Mouse (Mus musculus): Measurements from ENCODE around the gene Slc4a4.
"Not testable (repeated sequence)": the region's sequence is repeated elsewhere in the genome, so short reads cannot be mapped to it uniquely, and the experiment has no call there.

Slc4a4 gene

GRCm38 (mm10) chr5:88960342-88961105 is 73.9 kb downstream of the Slc4a4 start:
- no peak for DNase-seq (ENCODE audit: low read depth, low spot score)

DNA sequence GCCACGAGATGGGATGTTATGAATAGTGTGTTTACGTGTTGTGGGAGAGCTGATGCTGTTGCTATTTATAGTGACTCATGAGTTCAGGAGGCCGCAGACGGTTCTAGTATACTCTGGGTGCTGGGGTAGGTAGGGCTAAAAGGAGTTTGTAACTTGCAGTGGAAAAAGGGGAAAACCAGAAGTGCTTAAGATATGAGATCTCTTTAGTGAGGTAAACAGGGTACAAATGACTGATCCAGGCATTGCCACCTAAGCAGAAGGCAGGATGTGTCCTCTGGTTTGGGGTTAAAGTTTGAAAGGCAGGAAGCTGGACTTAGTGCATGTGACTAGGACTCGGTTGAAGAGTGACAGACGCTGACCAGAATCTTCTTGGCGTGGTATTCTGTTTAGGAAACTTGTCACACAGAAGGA is 74.7 kb downstream of the Slc4a4 start:
- no peak for DNase-seq (ENCODE audit: low read depth, low spot score)

GRCm38 (mm10) chr5:88964685-88965290 is 78.2 kb downstream of the Slc4a4 start:
- DNase-seq (ENCODE audit: low read depth, low spot score): no peak

GRCm38 (mm10) chr5:88966507-88966906 is 79.9 kb downstream of the Slc4a4 start:
- no peak for DNase-seq (ENCODE audit: low read depth, low spot score)

DNA sequence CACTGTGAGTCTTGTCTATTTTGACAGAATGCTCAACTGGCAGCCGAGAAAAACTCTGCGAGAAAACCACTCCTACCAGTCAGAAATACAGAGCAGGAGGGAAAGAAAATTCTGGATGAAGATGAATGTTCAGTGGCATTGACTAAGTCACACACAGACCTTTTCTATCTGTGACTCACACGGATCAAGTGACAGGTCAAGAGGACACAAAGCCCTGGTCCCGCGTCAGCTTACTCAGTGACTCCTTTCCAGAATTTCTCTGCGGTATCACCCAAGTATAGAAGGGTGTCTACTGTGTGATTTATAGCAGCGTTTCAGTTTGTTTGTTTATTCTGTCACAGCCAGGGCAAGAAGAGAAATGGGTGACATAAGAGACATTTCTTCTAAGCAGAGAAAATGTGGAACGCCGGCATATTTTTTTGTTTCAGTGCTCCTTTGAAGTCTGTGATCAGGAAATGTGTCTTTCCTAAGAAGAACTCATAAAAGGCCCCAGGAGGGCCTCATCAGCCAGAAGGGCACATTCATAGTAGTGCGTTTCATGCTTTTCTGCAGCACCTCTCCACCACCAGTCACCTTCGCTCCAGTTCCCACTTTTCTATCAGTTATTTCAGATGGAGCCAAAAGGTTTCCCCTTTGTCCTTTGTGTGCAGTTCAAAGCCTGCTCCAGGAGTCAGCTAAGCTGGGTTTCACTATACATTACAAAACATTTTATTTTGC is 82.5 kb downstream of the Slc4a4 start:
- DNase-seq (ENCODE audit: low read depth, low spot score): no peak

DNA sequence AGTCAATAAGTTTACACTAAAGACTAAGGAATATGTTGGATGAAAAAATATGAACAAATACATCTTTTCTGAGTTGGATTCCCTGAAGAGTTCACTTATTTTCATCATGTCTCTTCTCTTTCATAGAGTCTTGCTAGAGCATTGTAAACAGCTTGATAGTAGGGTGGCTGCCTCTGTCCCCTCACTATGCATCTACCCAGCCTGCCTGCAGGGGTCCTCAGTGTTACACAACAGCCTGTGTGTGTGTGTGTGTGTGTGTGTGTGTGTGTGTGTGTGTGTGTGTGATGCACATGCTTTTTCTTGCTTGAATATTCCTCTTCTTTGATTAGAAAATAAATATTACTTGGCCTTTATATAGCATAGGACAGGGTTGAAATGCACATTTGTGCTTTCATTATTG is 84.9 kb downstream of the Slc4a4 start:
- DNase-seq (ENCODE audit: low read depth, low spot score): no peak

GRCm38 (mm10) chr5:88972277-88972676 is 85.7 kb downstream of the Slc4a4 start:
- no peak for DNase-seq (ENCODE audit: low read depth, low spot score)

GRCm38 (mm10) chr5:88973130-88973529 is 86.5 kb downstream of the Slc4a4 start:
- DNase-seq (ENCODE audit: low read depth, low spot score): no peak

DNA sequence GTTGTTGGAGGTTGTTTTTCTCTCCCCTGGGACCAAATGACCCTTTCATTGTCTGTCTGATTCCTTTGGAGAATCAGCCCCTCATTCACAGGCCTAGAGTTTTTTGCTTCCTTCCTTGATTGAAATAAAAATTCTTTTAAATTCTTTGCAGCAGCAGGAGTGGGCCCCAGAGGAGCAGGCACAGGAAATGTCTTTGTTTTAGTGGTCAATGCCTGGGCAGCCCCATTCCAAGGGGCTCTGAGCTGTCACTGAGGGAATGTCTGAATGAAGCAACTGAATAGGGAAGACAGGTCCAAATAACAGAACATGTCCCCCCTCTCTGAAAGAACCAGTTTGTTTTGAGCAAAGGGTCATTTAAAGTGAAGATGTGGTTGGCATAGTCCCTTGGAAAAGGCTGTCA is 89.1 kb downstream of the Slc4a4 start:
- no peak for DNase-seq (ENCODE audit: low read depth, low spot score)

DNA sequence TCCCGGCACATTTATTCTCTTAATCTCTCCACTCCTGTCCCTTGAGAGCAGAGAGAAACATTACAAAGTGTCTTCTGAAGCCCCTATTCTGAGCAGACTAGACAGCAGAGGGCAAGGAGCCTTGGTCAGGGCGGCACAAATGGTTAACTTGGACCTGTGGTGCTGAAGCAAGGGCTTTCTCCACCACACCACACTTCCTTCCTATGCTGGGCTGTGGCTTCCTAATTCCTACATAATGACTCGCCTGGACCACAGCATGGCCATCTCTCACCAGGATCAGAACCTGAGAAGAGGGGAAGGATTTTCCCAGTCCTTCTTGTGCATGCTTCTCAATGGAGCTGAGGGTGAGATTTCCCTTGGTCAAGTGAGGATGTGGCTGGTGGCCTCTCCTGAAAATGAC is 89.8 kb downstream of the Slc4a4 start:
- DNase-seq (ENCODE audit: low read depth, low spot score): no peak

GRCm38 (mm10) chr5:88980740-88981139 is 94.1 kb downstream of the Slc4a4 start:
- DNase-seq (ENCODE audit: low read depth, low spot score): no peak

GRCm38 (mm10) chr5:88981243-88982014 is 94.8 kb downstream of the Slc4a4 start:
- DNase-seq (ENCODE audit: low read depth, low spot score): peak; percentile 34

DNA sequence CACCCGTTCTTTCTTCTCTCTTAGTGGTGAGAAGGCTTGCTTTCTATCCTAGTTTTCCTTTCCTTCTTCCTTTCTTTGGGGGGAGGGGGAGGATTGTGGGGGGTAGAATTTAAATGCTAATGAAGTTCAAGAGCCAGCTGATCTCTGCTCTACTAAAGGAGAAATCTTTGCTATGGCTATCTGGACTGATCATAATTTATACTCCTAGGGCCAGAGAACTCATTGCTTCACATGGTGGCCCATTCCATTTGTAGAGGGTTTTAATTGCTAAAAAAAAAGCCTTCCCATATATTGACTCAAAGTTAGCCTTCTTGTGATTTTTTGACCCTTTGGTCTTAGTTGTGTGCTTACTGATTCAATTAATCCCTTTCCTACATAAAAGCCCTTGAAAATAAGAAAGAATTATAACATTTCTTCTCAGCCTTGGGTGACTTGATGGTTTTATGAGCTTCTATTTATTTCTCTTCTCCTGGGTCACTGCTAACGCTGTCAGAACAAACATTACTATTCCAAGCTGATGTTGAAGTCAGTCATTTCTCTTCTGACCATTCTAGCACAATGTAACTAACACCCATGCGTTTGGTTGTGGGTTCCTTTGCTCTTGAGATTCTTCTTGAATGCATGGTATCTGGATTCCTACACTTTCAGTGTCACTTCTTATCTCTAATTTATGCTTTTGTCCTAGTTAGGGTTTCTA is 95.6 kb downstream of the Slc4a4 start:
- no peak for DNase-seq (ENCODE audit: low read depth, low spot score)

DNA sequence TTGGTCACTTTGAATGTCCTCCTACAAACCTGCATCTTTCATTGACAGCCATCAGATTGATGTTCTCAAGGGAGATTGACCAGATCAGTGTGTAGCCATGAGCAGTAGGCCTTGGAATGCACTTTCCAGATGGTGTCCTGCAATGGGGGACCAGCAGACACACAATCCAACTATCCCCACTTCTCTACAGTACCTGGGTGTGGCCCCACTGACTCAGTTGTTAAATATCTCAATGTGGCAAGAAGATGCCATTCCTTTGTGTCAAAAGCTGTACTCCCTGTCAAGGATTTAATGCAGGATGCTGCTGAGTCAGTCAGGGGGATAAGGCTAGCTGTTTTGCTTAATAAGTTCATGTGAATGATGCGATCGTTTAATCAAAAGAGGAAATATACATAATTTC is 96.6 kb downstream of the Slc4a4 start:
- no peak for DNase-seq (ENCODE audit: low read depth, low spot score)

DNA sequence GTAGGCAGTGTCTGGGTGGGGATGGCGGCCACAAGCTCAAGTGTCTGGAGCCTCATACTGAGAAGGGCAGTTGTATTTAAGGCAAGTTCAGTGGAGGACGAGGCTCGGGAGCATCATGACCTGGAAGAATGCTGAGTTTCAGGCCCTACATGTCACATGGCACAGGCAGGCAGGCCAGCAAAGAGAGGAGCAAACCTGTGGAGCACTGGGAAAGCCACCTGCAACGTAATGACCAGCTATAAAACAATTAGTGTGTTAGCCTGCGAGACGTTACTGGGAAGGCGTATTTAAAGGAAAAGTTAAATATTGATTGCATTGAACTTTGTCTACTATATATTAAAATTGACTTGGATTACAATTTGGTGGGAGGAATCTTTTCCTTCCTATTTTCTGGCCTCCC is 97.0 kb downstream of the Slc4a4 start:
- DNase-seq (ENCODE audit: low read depth, low spot score): no peak

- no peak for DNase-seq (ENCODE audit: low read depth, low spot score)
Measured at GRCm38 (mm10) chr5:88989018-88989417, 102.4 kb downstream of the Slc4a4 start.

DNA sequence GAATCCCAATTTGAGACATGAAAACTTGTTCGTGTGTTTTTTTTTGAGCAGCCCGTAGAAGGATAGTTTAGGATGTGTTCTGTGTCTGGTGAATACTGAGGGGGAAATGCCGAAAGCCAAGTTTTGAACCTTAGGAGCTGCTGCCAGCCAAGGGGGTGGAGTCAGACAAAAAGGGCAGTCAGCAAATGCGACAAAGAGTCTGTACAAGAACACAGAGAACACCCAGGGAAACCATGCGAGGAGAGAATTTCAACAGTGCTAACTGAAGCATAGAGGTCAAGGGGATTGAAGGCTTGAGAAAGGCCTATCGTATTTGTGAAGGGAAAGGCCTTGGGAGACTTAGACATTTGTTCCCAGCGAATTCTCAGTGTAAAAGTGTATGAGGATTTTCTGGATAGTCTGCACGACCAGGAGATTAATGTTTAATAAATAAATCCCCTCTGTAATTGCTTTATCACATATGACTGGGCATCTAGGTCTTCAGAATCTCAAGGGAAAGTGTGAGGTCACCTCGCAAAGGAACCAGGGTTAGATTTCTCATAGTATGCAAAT is 103.7 kb downstream of the Slc4a4 start:
- DNase-seq (ENCODE audit: low read depth, low spot score): no peak

DNA sequence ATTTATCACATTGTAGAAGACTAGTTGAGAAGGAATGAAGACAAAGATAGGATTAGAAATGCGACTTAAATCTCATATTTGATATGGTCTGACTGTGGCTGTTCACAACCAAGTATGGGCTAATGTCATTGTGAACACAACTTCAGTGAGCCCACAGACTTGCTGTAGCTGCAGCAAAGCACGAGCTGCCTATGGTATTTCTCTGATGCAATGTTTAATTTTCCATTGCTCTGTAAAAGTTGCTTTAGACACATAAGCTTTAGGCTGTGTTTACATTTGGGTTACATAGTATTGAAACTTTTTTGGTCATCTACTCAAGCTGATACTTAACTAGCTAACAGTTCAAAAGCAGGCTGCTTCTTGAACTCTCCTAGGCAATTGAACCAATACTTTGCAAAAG is 104.7 kb downstream of the Slc4a4 start:
- not testable (repeated sequence) for DNase-seq (ENCODE audit: low read depth, low spot score)

GRCm38 (mm10) chr5:88994533-88994932 is 107.9 kb downstream of the Slc4a4 start:
- no peak for DNase-seq (ENCODE audit: low read depth, low spot score)

DNA sequence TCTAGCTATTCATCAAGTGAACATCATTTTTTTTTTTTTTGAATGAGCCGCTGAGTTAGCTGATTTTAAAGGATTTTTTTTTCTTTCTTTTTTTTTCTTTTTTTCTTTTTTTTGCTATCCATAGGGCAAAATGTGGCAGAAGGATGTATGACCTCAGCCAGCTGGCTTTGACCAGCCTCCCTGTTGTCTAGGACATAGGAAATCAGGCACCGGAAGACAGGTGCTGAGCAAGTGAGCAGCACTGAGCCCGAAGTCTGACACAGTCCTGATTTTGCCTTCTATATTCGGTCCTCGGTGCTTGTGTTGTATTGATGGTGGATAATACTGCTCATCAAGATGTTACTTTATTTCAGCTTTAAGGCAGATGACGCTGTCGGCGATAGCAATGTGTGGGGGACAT is 109.6 kb downstream of the Slc4a4 start:
- no peak for DNase-seq (ENCODE audit: low read depth, low spot score)

GRCm38 (mm10) chr5:88997277-88997676 is 110.7 kb downstream of the Slc4a4 start:
- DNase-seq (ENCODE audit: low read depth, low spot score): no peak

Data from telencephalon, adult 2 months (tissue).